Mouse (Mus musculus): ENCODE measurements at regions not wholly inside any gene's neighbourhood (a gene's known extent, or its start where the extent isn't known, plus 50 kb on each side); places are given as distances from the start of the nearest gene placed in this dataset.

GRCm38 (mm10) chr4:8934541-8934940 lies 695.7 kb upstream of the Car8 start:
- TF ChIP-seq CTCF (IDR thresholded peaks at IDR 0.05; ENCODE audit: control insufficient read depth, insufficient read depth, insufficient replicate concordance, low read depth, low read length) (no peak), POLR2A (IDR thresholded peaks at IDR 0.05; ENCODE audit: control insufficient read depth, low read depth, low read length) (no peak)
- no peak overlapping the region for H3K4me3 ChIP-seq (ENCODE audit: control insufficient read depth, low read depth, low read length)
- no peaks in the 10 kb centered on the region for H3K4me1 ChIP-seq (ENCODE audit: control insufficient read depth, insufficient read depth, low read length)
- H3K36me3 ChIP-seq (ENCODE audit: control insufficient read depth, insufficient read depth, low read length) = no peaks in the 10 kb centered on the region
- no peaks in the 10 kb centered on the region for H3K27me3 ChIP-seq (ENCODE audit: control insufficient read depth, insufficient read depth, low read length)
- H3K27ac ChIP-seq (ENCODE audit: control insufficient read depth, insufficient read depth, low read depth, low read length) = no peak overlapping the region

- H3K36me3 ChIP-seq (ENCODE audit: control insufficient read depth, insufficient read depth, low read length) = no peaks in the 10 kb centered on the region
- no peak overlapping the region for H3K27ac ChIP-seq (ENCODE audit: control insufficient read depth, insufficient read depth, low read depth, low read length)
- H3K4me1 ChIP-seq (ENCODE audit: control insufficient read depth, insufficient read depth, low read length) = no peaks in the 10 kb centered on the region
- H3K27me3 ChIP-seq (ENCODE audit: control insufficient read depth, insufficient read depth, low read length) = no peaks in the 10 kb centered on the region
- H3K4me3 ChIP-seq (ENCODE audit: control insufficient read depth, low read depth, low read length) = no peak overlapping the region
- TF ChIP-seq POLR2A (IDR thresholded peaks at IDR 0.05; ENCODE audit: control insufficient read depth, low read depth, low read length) (no peak), CTCF (IDR thresholded peaks at IDR 0.05; ENCODE audit: control insufficient read depth, insufficient read depth, insufficient replicate concordance, low read depth, low read length) (no peak)
Observed at GRCm38 (mm10) chr4:8929346-8929745, 690.5 kb upstream of the Car8 start.

- Histone ChIP-seq H3K36me3 (ENCODE audit: control insufficient read depth, insufficient read depth, low read length) (no peaks in the 10 kb centered on the region), H3K27ac (ENCODE audit: control insufficient read depth, insufficient read depth, low read depth, low read length) (no peak overlapping the region), H3K4me1 (ENCODE audit: control insufficient read depth, insufficient read depth, low read length) (no peaks in the 10 kb centered on the region), H3K4me3 (ENCODE audit: control insufficient read depth, low read depth, low read length) (no peak overlapping the region), H3K27me3 (ENCODE audit: control insufficient read depth, insufficient read depth, low read length) (no peaks in the 10 kb centered on the region)
- no peak for TF ChIP-seq CTCF (IDR thresholded peaks at IDR 0.05; ENCODE audit: control insufficient read depth, insufficient read depth, insufficient replicate concordance, low read depth, low read length)
- no peak for TF ChIP-seq POLR2A (IDR thresholded peaks at IDR 0.05; ENCODE audit: control insufficient read depth, low read depth, low read length)
Observed at GRCm38 (mm10) chr4:8928551-8929305, 689.9 kb upstream of the Car8 start.

GRCm38 (mm10) chr4:8927276-8927906 lies 688.5 kb upstream of the Car8 start:
- H3K27ac ChIP-seq (ENCODE audit: control insufficient read depth, insufficient read depth, low read depth, low read length) = no peak overlapping the region
- no peak for TF ChIP-seq CTCF (IDR thresholded peaks at IDR 0.05; ENCODE audit: control insufficient read depth, insufficient read depth, insufficient replicate concordance, low read depth, low read length)
- TF ChIP-seq POLR2A (IDR thresholded peaks at IDR 0.05; ENCODE audit: control insufficient read depth, low read depth, low read length) = no peak
- no peaks in the 10 kb centered on the region for H3K36me3 ChIP-seq (ENCODE audit: control insufficient read depth, insufficient read depth, low read length)

GRCm38 (mm10) chr4:8926642-8927275 lies 687.9 kb upstream of the Car8 start:
- no peak overlapping the region for H3K27ac ChIP-seq (ENCODE audit: control insufficient read depth, insufficient read depth, low read depth, low read length)
- no peak overlapping the region for H3K4me3 ChIP-seq (ENCODE audit: control insufficient read depth, low read depth, low read length)
- H3K4me1 ChIP-seq (ENCODE audit: control insufficient read depth, insufficient read depth, low read length) = peaks cover 4% of the 10 kb centered on the region; the same call in 1 of the 2 replicates
- no peaks in the 10 kb centered on the region for H3K36me3 ChIP-seq (ENCODE audit: control insufficient read depth, insufficient read depth, low read length)
- H3K27me3 ChIP-seq (ENCODE audit: control insufficient read depth, insufficient read depth, low read length) = no peaks in the 10 kb centered on the region
- TF ChIP-seq POLR2A (IDR thresholded peaks at IDR 0.05; ENCODE audit: control insufficient read depth, low read depth, low read length) (no peak), CTCF (IDR thresholded peaks at IDR 0.05; ENCODE audit: control insufficient read depth, insufficient read depth, insufficient replicate concordance, low read depth, low read length) (no peak)

More at GRCm38 (mm10) chr4:8927276-8927906, 688.5 kb upstream of the Car8 start:
- Histone ChIP-seq H3K27me3 (ENCODE audit: control insufficient read depth, insufficient read depth, low read length) (no peaks in the 10 kb centered on the region), H3K4me1 (ENCODE audit: control insufficient read depth, insufficient read depth, low read length) (no peaks in the 10 kb centered on the region), H3K4me3 (ENCODE audit: control insufficient read depth, low read depth, low read length) (no peak overlapping the region)

GRCm38 (mm10) chr4:8922695-8923363 lies 684.0 kb upstream of the Car8 start:
- H3K4me3 ChIP-seq (ENCODE audit: control insufficient read depth, low read depth, low read length) = no peak overlapping the region
- H3K27me3 ChIP-seq (ENCODE audit: control insufficient read depth, insufficient read depth, low read length) = no peaks in the 10 kb centered on the region
- H3K36me3 ChIP-seq (ENCODE audit: control insufficient read depth, insufficient read depth, low read length) = no peaks in the 10 kb centered on the region
- H3K4me1 ChIP-seq (ENCODE audit: control insufficient read depth, insufficient read depth, low read length) = peaks cover 6% of the 10 kb centered on the region; the same call in 1 of the 2 replicates
- TF ChIP-seq POLR2A (IDR thresholded peaks at IDR 0.05; ENCODE audit: control insufficient read depth, low read depth, low read length) = no peak
- no peak for TF ChIP-seq CTCF (IDR thresholded peaks at IDR 0.05; ENCODE audit: control insufficient read depth, insufficient read depth, insufficient replicate concordance, low read depth, low read length)
- no peak overlapping the region for H3K27ac ChIP-seq (ENCODE audit: control insufficient read depth, insufficient read depth, low read depth, low read length)

All from testis, adult 2 months (tissue).